Mouse (Mus musculus): ENCODE data around the gene Sdccag8.

The Sdccag8 gene

DNA sequence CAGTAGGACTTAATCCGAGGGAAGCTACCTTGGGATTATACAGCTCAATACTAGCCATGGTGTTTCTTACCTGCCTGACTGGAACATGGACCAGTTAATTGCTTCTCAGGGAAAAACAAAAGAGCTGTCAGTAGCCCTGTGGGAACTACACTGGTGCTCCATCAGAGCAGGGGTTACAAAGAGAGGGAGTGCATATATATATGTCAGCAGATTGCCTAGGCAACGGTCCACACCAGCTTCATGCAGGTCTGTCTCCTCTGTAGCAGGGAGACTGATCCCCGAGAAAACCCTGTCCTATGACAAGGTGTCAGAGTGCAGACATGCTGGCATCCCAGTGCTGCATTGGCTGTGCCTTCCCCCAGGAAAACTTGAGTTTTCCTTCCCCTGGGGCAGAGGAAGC is 195.6 kb downstream of the Sdccag8 start:
- no peak for DNase-seq (ENCODE audit: low read depth, low spot score)

DNA sequence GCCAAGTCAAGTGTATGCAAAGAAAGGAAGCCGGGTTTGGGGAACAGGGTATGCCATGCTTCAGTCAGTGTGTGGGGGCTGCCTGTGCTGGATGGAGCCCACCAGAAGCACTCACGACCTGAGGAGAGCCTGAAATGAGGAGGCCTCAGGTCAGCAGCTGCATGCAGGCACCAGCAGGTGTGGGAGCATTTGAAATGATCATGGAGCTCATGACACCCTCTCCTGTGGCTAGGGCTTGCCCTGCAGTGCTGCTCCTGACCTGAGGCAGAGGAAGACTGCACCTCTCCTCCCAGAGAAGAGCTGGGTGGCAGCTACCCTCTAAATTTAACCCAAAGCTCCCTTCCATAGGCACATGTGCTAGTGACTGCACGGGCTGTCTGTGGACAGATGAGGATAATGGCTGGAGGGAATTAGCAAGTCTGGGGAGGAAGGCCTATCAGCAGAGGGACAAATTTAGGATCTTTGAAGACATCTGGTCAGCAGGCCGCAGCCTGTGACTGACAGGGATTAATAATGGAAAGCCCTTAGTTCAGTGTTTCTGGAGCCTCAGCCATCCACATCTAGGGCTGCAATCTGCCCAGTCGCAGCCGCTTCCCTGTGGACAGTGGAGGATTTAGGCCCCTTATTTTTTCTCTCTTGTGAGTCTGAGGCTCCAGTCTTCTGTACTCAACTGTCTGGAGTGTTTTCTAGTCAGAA is 196.3 kb downstream of the Sdccag8 start:
- no peak for DNase-seq (ENCODE audit: low read depth, low spot score)

DNA sequence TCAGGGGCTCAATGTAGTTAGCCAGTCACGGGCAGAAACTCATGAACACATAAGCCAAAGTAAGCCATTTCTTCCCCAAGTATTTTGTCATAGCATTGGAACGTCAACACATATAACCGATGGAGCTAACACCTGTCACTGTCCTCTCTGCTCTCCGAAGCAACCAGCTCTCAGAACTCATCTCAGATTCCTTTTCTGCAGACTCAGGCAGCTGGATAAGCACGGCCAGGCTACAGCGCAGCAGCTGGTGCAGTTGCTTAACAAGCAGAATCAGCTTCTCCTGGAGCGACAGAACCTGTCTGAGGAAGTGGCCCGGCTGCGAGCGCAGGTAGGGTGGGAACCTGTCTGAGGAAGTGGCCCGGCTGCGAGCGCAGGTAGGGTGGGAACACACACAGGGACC is 197.2 kb downstream of the Sdccag8 start:
- no peak for DNase-seq (ENCODE audit: low read depth, low spot score)

DNA sequence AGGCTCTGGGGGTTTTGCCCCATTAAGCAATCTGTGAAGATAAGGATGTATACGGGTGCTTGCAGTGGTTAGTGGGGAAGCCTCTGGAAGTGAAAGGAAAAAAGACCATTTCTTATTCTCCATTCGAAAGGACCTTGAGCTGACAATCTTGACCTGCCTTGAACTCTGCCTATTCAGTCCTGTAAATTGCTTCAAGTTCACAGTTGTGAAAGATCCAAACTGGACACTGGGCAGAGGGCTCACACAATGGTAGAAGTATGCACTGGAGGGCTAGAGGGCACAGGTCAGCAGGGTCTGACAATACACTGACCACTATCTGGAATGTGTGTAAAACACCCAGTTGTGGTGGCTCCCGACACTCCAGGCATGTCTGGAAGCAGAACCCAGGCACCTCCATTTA is 198.3 kb downstream of the Sdccag8 start:
- no peak for DNase-seq (ENCODE audit: low read depth, low spot score)

DNA sequence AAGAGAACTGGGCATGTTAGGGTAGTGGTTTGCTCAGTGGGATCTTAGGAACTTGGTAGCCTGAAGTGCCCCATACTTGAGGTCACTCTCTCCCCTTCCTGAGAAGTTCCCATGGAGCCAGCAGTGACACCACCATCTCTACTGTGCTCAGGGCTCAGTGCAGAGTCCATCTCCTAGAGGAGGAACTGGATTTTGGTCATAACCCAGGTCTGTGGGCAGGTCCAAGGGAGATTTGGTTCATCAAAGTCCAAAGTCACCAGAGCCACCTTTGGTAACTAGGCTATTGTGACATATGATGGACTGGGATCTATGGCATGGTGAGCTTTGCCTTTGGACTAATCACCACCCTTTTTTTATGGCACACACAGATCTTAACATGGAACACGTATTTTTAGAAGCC is 198.9 kb downstream of the Sdccag8 start:
- no peak for DNase-seq (ENCODE audit: low read depth, low spot score)

DNA sequence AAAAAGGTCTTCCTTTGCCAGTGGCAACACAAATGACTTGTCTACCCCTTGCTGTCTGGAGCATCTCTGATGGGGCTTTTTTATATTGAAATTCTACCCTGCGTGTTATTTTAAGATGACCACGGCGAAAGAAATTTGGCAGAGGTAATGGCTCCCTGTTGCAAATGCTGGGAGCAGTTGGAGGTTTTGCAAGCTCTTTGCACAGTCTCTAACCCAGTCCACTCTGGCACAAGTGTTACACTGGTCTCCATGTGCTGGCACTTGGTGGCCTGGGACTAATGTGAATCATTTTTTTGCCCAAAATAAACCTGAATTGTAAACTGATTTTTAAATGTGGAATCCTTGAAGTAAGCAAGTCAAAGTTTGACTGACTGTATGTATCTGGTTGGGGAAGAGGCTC is 199.3 kb downstream of the Sdccag8 start:
- no peak for DNase-seq (ENCODE audit: low read depth, low spot score)

DNA sequence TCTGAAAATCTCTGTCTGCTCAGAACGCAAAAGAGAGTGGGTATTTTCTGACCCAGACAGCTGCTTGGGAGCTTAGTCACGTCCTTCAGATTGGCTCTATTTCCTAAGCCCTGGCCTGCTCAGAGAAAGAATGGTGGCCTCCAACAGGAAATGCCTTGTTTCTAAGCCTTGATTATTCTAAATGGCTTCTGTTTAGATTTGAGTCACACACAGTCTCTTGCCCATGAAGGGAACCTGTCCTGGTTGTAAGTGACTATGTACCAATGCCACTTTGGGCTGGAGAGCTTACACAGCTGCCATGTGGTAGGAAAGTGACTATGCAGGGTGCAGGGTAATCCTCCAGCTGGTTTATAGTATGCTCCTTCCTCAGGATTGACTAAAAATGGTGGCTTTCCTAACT is 199.9 kb downstream of the Sdccag8 start:
- DNase-seq (ENCODE audit: low read depth, low spot score): no peak

DNA sequence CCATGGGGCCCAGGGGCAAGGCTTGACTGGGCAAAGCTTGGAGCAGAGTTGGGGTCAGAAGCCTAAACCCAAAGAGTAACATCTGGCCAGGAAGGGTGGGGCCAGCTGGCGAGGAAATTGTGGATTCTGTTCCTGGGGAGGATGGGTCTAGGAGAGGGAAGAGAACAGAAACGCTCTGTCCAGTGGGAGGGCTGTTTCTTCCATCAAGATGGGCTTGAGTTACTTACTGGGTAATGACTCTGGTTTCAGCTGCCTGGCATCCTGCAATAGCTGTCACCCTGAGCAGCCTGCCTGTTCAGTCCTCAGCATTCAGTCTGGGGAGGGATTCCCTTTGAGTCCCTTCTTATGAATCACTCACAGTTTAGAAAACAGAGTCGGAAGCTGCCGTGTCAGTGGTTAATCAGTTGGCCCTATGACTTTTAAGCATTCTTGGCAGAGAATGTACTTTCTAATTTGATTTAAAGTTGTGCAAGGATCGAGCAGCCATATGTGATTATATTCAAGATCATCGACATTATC is 200.5 kb downstream of the Sdccag8 start:
- DNase-seq (ENCODE audit: low read depth, low spot score): no peak

DNA sequence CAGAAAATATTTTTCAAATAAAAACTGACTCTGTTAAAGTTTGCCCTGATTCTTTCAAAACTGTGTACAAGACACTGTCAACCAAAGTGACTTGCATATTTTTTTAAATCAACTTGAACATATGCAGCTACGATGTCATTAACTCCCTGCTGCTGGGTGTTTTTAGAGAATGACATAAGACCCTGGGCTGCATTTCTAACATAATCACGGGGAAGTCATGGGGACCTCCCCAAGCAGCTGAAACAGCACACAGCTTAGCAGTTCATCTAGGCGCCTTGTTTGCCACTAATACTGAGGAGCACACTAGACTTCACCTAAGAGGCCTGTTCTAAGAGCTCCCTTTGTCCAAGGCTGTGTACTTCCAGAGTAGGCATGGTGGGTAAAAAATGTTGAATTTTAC is 201.5 kb downstream of the Sdccag8 start:
- DNase-seq (ENCODE audit: low read depth, low spot score): no peak

DNA sequence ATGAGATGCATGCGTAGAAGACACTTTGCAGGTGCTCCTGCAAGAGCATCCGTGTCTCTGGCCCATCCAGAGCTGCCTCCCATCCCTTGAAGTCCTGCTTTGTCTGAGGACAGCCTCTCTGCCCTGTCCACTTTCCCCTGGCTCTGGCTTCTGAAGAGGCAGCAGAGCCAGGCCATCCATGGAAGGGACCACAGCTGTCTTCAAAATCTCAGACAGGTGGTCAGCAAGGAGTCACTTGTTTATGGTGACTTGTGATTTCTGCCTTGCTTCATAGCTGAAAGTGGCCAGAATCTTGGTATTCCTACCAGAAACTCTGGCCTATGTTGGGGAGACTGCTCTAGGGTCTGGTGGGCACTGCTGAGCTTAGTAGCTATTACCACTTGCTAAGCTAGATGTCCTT is 202.3 kb downstream of the Sdccag8 start:
- no peak for DNase-seq (ENCODE audit: low read depth, low spot score)

DNA sequence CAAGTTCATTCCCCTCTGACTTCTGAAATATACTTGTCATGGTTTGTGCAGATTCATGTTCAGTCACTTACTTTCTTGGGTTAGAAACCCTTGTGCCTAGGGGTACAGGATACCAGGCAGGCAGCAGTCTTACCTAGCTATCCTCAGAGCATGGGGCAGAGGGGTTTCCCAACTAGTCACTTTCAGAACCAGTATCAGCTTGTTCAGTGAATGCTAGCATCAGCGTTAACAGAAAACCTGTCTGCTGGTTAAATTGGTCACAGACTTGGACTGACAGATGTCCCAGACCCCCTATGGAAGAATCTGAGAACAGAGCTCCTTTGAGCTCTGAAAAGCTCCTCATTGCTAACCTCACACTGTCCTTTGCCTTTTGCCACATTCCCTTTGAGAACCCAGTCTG is 204.3 kb downstream of the Sdccag8 start:
- no peak for DNase-seq (ENCODE audit: low read depth, low spot score)

DNA sequence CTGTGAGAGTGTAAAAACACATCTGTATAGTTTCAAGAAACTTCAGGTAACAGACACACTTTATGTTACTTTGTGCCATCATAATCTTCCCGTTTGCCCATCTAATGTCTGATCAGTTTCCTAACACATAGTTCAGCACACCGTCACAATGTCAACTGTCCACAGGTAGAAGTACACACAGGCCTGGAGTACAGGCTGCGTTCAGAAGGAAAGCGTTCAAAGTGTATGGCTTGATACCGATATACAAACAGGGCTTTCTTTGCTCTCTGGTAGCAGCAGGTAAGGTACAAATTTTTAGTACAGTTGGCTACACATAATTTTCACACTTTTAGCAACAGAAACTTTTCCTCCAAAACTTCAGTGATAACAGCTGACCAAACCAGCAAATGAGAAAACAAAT is 205.2 kb downstream of the Sdccag8 start:
- no peak for DNase-seq (ENCODE audit: low read depth, low spot score)

DNA sequence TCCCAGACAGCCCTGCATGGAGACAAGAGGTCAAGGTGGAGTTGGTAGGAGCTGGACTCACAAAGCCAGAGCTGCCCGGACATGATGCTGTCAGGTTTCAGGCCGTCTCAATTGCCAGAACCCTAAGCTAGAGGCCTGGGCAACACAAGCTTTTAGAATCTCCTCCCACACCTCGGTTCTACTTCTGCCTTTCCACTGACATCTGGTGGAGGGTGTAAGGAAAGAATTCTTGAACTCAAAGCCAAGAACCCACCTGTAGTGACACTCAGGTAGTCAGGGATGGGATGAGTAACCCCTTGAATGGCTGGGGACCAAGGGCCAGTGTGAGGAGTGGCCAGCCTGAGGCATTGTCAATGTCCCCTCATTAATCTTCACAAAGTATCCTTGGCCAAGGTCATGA is 208.3 kb downstream of the Sdccag8 start:
- no peak for DNase-seq (ENCODE audit: low read depth, low spot score)

DNA sequence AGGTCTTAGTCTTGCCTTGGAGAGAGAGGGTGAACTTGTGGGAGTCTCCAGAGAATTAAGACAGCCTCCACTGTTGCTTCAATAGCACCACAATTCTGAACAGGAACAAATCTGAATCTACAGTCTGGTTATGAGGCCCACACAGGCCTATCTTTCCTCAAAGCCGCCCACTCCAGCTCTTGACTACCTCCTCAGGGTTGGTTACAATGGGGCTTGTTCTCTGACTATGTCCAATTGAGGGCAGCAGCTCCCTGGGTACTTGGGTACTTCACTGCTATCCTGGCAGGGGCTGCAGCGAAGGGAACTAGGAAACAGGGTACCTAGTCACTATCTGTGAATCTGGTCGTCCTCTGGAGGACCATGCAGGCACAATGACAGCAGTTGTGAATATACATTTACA is 213.2 kb downstream of the Sdccag8 start:
- no peak for DNase-seq (ENCODE audit: low read depth, low spot score)

DNA sequence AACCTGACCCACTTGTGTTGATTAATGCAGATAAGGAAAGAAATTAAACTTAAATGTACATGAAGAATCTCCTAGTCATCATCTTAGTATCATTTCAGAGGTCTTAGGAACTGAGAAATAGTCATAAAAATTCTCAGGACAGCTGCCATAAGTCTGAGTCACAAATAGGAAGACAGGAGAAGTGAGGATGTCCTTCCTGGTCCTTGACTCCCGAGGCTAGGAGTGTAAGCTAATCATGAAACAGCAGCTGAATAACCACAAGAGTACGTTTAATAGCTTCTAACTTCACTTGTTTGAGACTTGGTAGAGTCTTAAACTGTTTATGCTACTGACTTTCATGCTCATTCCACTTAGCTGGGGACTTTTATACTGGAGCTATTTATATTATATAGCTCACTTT is 214.6 kb downstream of the Sdccag8 start:
- DNase-seq (ENCODE audit: low read depth, low spot score): no peak

DNA sequence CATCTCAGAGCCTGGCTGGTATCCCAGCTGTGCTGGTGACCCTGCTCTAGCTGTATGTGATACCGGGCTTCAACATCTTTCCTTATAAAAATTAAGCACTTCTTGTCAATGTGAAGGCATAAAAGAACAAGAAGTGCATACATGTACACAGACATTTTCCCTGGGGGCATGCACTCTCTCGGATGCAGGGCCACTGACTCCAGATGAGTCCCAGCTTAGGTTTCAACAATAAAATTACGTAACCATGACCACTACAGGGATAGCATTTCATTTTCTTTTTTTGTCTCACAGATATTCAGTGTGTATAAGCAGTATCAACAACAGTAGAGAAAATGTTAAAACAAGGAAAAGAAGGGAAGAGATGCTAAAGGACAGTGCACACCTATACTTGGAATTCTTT is 216.2 kb downstream of the Sdccag8 start:
- no peak for DNase-seq (ENCODE audit: low read depth, low spot score)

DNA sequence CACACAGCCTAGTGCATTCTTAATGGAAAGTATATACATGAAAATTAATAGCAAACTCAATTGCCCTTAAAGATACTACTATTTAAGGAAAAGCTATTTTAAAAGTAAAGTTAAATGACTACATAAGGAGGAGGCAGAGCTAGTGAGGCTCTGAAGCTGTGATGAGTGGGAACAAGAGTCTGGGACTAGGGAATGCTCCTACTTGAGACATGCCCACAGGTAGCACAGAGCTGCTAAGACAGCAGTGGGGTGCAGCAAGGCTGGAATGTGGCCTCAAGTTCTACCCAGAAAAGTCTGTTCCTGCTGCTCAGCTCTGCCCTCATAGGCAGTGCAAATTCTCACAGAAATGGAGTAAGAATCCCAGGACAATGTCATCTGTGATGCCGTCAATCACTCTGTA is 216.7 kb downstream of the Sdccag8 start:
- DNase-seq (ENCODE audit: low read depth, low spot score): no peak

DNA sequence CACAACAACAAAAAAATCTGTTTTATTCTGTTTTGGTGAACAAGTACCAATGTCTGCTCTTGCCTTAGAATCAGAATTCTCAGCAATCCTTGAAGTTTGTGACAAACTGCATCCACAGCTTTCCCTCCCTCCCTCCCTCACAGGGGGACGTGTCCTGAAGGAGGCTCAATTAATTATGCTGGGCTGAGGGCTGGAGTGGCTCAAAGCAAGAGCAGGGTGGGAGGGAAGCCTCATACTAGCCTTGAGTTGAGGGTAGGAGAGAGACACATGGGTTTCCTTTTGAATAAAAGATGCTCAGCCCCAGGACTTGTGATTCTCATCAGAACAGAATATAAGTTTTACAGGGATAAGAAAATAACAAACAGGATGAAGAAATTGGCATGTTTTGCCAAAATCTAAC is 217.8 kb downstream of the Sdccag8 start:
- DNase-seq (ENCODE audit: low read depth, low spot score): no peak

DNA sequence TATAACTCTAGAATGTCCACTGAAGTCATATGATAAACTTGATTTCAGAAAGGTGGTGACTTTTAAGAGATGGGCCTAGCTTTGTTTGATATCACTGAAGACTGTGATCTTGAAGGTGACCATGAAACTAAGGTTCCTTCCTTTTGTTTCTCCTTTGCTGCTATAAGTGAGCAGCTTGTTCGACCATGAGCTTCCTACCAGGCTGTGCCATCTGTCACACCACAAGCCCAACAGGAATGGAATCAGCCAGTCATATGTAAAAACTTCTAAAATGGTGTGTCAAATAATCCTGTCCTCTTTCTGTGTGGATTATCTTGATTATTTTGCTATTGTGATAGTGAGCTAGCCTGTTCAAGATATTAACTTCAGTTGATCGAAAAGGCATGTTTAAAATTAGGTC is 221.0 kb downstream of the Sdccag8 start:
- no peak for DNase-seq (ENCODE audit: low read depth, low spot score)

DNA sequence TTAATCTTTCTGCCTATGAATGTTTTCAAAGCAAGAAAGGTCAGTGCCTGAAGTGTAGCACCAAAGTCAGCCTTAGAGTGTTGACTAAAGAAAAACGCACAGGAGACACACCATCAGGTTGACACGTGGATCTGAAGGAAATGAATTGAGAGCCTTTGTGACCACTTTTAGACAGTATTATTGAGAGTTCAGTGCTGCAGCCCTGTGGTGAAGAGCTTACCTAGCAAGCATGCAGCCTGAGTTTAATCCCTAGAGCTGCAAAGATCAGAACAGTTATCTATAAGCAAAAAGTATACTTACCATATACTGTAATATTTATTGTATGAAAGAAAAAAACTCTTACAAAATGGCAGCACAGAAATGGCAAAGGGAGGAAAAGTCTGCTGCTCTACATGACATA is 223.9 kb downstream of the Sdccag8 start:
- no peak for DNase-seq (ENCODE audit: low read depth, low spot score)

DNA sequence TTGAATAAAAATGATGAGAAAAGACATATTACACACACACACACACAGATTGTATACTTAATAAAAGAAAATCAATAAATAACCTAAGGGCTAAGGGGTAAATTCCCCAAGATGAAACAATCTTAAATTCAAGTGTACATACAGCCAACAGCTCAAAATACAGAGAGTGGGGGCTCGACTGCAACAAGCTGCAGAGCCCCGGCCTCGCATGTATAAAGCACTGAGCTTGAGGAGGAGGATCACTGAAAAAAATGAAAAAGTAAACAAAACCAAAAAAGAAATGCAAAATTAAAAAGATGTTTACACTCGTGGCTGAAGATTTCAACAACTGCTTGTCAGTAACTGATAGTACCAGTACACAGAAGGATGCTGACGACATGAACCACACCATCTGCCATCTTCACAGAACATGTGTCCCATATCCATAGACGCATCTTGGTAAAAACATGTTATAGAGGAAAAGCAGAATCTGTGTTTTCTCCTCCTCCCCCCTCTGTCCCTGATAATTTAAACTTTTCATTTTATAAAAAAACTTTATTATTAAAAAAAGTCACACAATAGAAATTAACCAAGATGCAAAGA is 224.7 kb downstream of the Sdccag8 start:
- DNase-seq (ENCODE audit: low read depth, low spot score): no peak

DNA sequence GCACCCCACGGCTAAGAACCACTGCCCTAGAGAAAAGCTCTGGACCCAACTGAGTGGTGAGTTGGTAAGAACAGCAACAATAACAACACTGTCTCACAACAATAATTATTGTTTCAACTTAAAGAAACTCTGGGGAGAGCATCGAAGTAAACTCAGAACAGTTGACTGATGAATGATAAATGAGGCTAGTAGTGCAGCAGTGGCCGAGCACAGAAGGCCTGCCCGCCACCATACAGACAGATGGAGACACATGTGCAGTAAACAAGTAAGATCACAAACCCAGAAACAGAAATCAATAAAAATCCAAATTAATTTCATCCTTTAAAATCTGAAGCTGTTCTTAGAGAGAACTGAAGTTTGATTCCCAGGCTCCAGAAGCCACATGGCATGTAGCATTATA is 225.6 kb downstream of the Sdccag8 start:
- DNase-seq (ENCODE audit: low read depth, low spot score): no peak

DNA sequence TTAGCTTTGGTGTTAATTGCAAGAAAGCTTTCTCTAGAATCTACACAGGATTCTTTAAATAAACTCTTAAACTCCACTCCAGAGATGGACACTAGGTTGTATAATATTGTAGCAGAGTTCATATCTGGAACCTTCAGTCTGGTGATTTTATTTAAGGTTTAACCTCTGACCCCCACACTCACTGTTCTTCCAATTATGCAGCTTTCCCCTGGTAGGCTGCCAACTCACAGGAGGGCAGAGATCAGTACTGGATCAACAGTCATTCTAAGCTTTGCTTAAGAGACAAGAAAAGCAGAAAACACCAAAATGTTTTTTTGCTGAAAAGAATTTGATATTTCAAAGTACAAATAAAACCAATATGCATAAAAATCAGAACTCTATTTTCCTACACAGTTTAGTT is 231.4 kb downstream of the Sdccag8 start:
- no peak for DNase-seq (ENCODE audit: low read depth, low spot score)

DNA sequence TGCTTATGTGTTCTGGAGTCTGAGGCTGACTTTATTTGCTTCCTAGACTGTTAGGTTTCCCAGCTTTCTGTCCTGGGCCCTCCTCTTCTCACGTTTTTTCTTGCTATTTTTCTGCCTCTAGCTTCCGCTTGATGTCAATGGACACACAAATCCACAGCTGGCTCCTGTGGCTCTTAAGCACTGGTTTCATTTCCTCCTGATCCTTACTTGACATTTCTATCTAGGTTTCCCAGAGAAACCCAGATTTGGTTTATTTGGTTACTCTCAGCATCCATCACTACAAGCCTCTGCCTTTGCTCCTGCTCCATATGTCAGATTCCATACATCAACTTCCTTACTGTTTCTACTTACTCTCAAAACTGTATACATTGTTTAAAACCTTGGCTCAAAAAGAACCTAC is 232.5 kb downstream of the Sdccag8 start:
- no peak for DNase-seq (ENCODE audit: low read depth, low spot score)

Data from A20 (cell line).